Mouse (Mus musculus) heart, postnatal 0 days (tissue): ENCODE measurements around the gene Tbx19. TPM values are rescaled to one million over a fixed set of nuclear protein-coding genes. Genes with fewer than 3 reads are reported as not detected.

Source experiments
- ATAC-seq: fragments of 200-750 bp; cut with Nextera tagmentation; 2 replicates; pipeline ENCODE4 v1.8.0; 2017; ENCODE audit warnings: low read depth, moderate number of reproducible peaks, moderate library complexity; ENCODE audit not compliant: insufficient read depth
- DNase-seq: peaks from one replicate; pipeline ENCODE4 v3.0.0-alpha.2; 2016; ENCODE audit warnings: low spot score
- H3K27ac ChIP-seq: fragments of 300-500 bp; sonication (generic); 2 replicates; pipeline ENCODE4 v1.5.1; 2014; ENCODE audit warnings: low read depth, mild to moderate bottlenecking
- H3K27me3 ChIP-seq: fragments of 300-500 bp; sonication (generic); 2 replicates; pipeline ENCODE4 v1.6.1; 2014; ENCODE audit warnings: low read length, mixed read lengths; ENCODE audit not compliant: control insufficient read depth, insufficient read depth
- H3K36me3 ChIP-seq: fragments of 300-500 bp; sonication (generic); replicated peaks from 2 replicates; pipeline ENCODE4 v1.6.1; 2014; ENCODE audit warnings: low read length, mixed read lengths; ENCODE audit not compliant: control insufficient read depth, insufficient read depth
- H3K4me1 ChIP-seq: fragments of 300-500 bp; sonication (generic); 2 replicates; pipeline ENCODE4 v1.6.1; 2014; ENCODE audit warnings: antibody characterized with exemption; ENCODE audit not compliant: control insufficient read depth, insufficient read depth
- H3K4me2 ChIP-seq: fragments of 300-500 bp; sonication (generic); 2 replicates; pipeline ENCODE4 v1.6.1; 2014; ENCODE audit warnings: low read depth, mild to moderate bottlenecking, low read length, moderate library complexity
- H3K4me3 ChIP-seq: fragments of 300-500 bp; sonication (generic); 2 replicates; pipeline ENCODE4 v1.5.1; 2014; ENCODE audit warnings: low read depth, low read length
- H3K9ac ChIP-seq: fragments of 300-500 bp; sonication (generic); replicated peaks from 2 replicates; pipeline ENCODE4 v1.6.1; 2014; ENCODE audit warnings: low read depth, low read length, mixed read lengths
- H3K9me3 ChIP-seq: fragments of 300-500 bp; sonication (generic); replicated peaks from 2 replicates; pipeline ENCODE4 v1.6.1; 2016; ENCODE audit warnings: low read length; ENCODE audit not compliant: control insufficient read depth
- CTCF ChIP-seq: IDR thresholded peaks from 2 replicates; pipeline ENCODE4 v1.5.1; 2016; ENCODE audit warnings: antibody characterized with exemption, control low read depth, low read depth
- EP300 ChIP-seq: IDR thresholded peaks from 2 replicates; pipeline ENCODE4 v1.6.1; 2016; ENCODE audit warnings: antibody characterized with exemption, low read depth
- WGBS: fragments of 180-500 bp; shearing (Covaris S2); extraction: QIAGEN DNeasy Blood & Tissue Kit; methylation state at CpG from one replicate; pipeline ENCODE4 v1.1.7; 2014; 5-methylcytosine and 5-hydroxymethylcytosine counted together
- polyA plus RNA-seq: library from polyadenylated mRNA; unstranded; fragments of >200 nt; fragmentation: Nextera tagmentation; extraction: Ambion mirVana; gene quantifications from 2 replicates; pipeline ENCODE4 v1.2.1, GENCODE M21; 2015
- total RNA-seq: library from RNA; depleted of rRNA; stranded (reverse); fragments of >200 nt; gene quantifications from 2 replicates; pipeline ENCODE4 v1.2.3, GENCODE M21; 2014; ENCODE audit warnings: low replicate concordance

The Tbx19 gene
- total and polyA plus RNA-seq, 2 experiments from 2014 or later = not detected

GRCm38 (mm10) chr1:165185116-165185515 is 24.5 kb upstream of the Tbx19 start:
- 56% methylated on average over 7 of the region's 7 CpGs for WGBS
- ATAC-seq (no peak), DNase-seq (no peak)
- no peak overlapping the region for H3K4me2 ChIP-seq
- H3K9me3 ChIP-seq = no peaks in the 10 kb centered on the region
- no peak overlapping the region for H3K27ac ChIP-seq
- H3K36me3 ChIP-seq = peaks cover 55% of the 10 kb centered on the region
- H3K9ac ChIP-seq = no peak overlapping the region
- H3K4me3 ChIP-seq = no peak overlapping the region
- no peak for TF ChIP-seq EP300
- TF ChIP-seq CTCF = no peak
- H3K4me1 ChIP-seq = no peaks in the 10 kb centered on the region
- no peaks in the 10 kb centered on the region for H3K27me3 ChIP-seq

DNA sequence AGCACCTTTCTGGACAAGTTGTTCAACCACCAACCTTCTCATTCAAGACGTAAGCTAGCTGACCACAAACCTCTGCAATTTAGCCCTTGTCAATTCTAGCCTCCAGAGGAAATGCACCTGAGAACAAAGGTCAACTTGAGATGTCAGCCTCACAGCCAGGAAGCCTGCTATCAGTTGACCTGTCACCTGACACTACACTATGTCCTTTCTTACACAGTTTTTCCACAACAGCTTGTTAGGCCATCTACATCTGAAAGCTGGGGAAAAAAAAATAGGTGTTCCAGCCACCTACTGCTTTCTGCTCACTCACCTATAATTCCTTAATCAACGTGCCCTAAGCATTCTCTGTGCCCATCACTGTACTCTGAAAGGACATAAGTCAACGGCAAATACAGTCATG is 23.6 kb upstream of the Tbx19 start:
- DNase-seq (no peak), ATAC-seq (no peak)
- TF ChIP-seq CTCF (no peak), EP300 (no peak)
- H3K9ac ChIP-seq = no peak overlapping the region
- no peak overlapping the region for H3K4me3 ChIP-seq
- H3K4me1 ChIP-seq = no peaks in the 10 kb centered on the region
- WGBS = 89% methylated on average over 3 of the region's 3 CpGs
- H3K27me3 ChIP-seq = no peaks in the 10 kb centered on the region
- no peak overlapping the region for H3K4me2 ChIP-seq
- H3K36me3 ChIP-seq = peaks cover 59% of the 10 kb centered on the region
- H3K9me3 ChIP-seq = no peaks in the 10 kb centered on the region
- no peak overlapping the region for H3K27ac ChIP-seq

GRCm38 (mm10) chr1:165183400-165183799 is 22.8 kb upstream of the Tbx19 start:
- no peak overlapping the region for H3K4me2 ChIP-seq
- 74% methylated on average over 6 of the region's 6 CpGs for WGBS
- no peak overlapping the region for H3K4me3 ChIP-seq
- DNase-seq (no peak), ATAC-seq (no peak)
- H3K27me3 ChIP-seq = no peaks in the 10 kb centered on the region
- H3K36me3 ChIP-seq = peaks cover 67% of the 10 kb centered on the region
- TF ChIP-seq CTCF (no peak), EP300 (no peak)
- no peaks in the 10 kb centered on the region for H3K9me3 ChIP-seq
- no peak overlapping the region for H3K9ac ChIP-seq
- no peaks in the 10 kb centered on the region for H3K4me1 ChIP-seq
- H3K27ac ChIP-seq = no peak overlapping the region

GRCm38 (mm10) chr1:165179321-165179720 is 18.7 kb upstream of the Tbx19 start:
- DNase-seq (no peak), ATAC-seq (no peak)
- Histone ChIP-seq H3K27me3 (no peaks in the 10 kb centered on the region), H3K36me3 (peaks cover 69% of the 10 kb centered on the region), H3K27ac (no peak overlapping the region), H3K4me2 (no peak overlapping the region), H3K4me1 (no peaks in the 10 kb centered on the region), H3K9ac (no peak overlapping the region), H3K4me3 (no peak overlapping the region), H3K9me3 (no peaks in the 10 kb centered on the region)
- 75% methylated on average over 5 of the region's 5 CpGs for WGBS
- TF ChIP-seq CTCF = no peak
- TF ChIP-seq EP300 = no peak

- ATAC-seq = no peak
- no peak for TF ChIP-seq EP300
- no peak for TF ChIP-seq CTCF
- Histone ChIP-seq H3K9me3 (no peaks in the 10 kb centered on the region), H3K4me3 (no peak overlapping the region), H3K27me3 (no peaks in the 10 kb centered on the region), H3K4me2 (no peak overlapping the region), H3K4me1 (no peaks in the 10 kb centered on the region), H3K36me3 (peaks cover 56% of the 10 kb centered on the region), H3K27ac (no peak overlapping the region), H3K9ac (no peak overlapping the region)
- no peak for DNase-seq
- WGBS = 82% methylated on average over 6 of the region's 6 CpGs
Observed at GRCm38 (mm10) chr1:165178075-165178474, 17.5 kb upstream of the Tbx19 start.

- H3K4me2 ChIP-seq = no peak overlapping the region
- TF ChIP-seq CTCF (no peak), EP300 (no peak)
- DNase-seq = no peak
- H3K4me1 ChIP-seq = no peaks in the 10 kb centered on the region
- no peak overlapping the region for H3K4me3 ChIP-seq
- peaks cover 26% of the 10 kb centered on the region for H3K36me3 ChIP-seq
- H3K9me3 ChIP-seq = no peaks in the 10 kb centered on the region
- no peak for ATAC-seq
- H3K27ac ChIP-seq = no peak overlapping the region
- 80% methylated on average over 6 of the region's 9 CpGs for WGBS
- H3K27me3 ChIP-seq = no peaks in the 10 kb centered on the region
- no peak overlapping the region for H3K9ac ChIP-seq
Observed at GRCm38 (mm10) chr1:165174059-165174616, 13.6 kb upstream of the Tbx19 start.
